Mouse (Mus musculus) stomach, postnatal 0 days (tissue): ENCODE measurements around the gene Sort1.

Experiments
- CTCF ChIP-seq: IDR thresholded peaks from 2 replicates; pipeline ENCODE4 v1.5.1; 2016; ENCODE audit warnings: antibody characterized with exemption, low read depth, mild to moderate bottlenecking, moderate library complexity
- EP300 ChIP-seq: optimal IDR thresholded peaks from 2 replicates; pipeline ENCODE3; 2016; ENCODE audit warnings: antibody characterized with exemption

DNA sequence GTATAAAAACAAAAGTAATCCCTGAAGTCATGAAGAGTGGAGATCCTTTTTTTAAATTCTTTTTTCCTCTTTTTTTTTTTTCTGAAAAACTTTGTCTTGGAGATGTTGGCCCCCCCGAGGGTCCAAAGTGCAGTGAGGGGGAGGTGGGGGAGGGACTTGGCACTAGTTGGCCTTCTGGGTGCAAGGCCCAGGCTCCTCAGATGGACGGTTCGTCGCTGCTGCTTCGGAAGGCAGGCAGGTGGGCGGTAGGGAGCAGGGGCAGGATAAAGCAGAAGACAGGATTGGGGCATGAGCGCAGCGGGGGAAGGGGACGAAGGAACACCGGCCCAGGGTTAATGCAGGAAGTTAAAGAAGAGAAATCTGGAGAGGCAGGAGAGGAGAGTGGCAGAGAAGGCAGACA, 108.4 kb downstream of the Sort1 start:
- no peak for TF ChIP-seq CTCF
- TF ChIP-seq EP300 = no peak
